Mouse (Mus musculus): Measurements from ENCODE around the gene Tubb2a. TPM values are rescaled to one million over a fixed set of nuclear protein-coding genes. Genes with fewer than 3 reads are reported as not detected.

Gene Tubb2a
- total RNA-seq, 2 experiments from 2014 or later, result 44.4 to 49.4 TPM

GRCm38 (mm10) chr13:34051692-34052091 is 26.1 kb downstream of the Tubb2a start:
- DNase-seq, result no peak

- DNase-seq, result no peak
Measured at GRCm38 (mm10) chr13:34050479-34050878, 27.3 kb downstream of the Tubb2a start.

- no peak for DNase-seq
Measured at GRCm38 (mm10) chr13:34047526-34047925, 30.3 kb downstream of the Tubb2a start.

- peak; percentile 85 for DNase-seq
Measured at GRCm38 (mm10) chr13:34046421-34047012, 31.3 kb downstream of the Tubb2a start.

- DNase-seq, result no peak
Measured at GRCm38 (mm10) chr13:34045511-34046249, 32.1 kb downstream of the Tubb2a start.

- DNase-seq, result no peak
Measured at GRCm38 (mm10) chr13:34043716-34044393, 34.0 kb downstream of the Tubb2a start.

- no peak for DNase-seq
Measured at GRCm38 (mm10) chr13:34040091-34040490, 37.7 kb downstream of the Tubb2a start.

- no peak for DNase-seq
Measured at GRCm38 (mm10) chr13:34038901-34039341, 38.9 kb downstream of the Tubb2a start.

- DNase-seq, result peak; percentile 20
Measured at GRCm38 (mm10) chr13:34038056-34038432, 39.8 kb downstream of the Tubb2a start.

- DNase-seq, result peak; percentile 91
Measured at GRCm38 (mm10) chr13:34037172-34038055, 40.4 kb downstream of the Tubb2a start, which contains the start of gene Bphl. TSS of gene Bphl (plus strand) at chr13:34037597.

- no peak for DNase-seq
Measured at GRCm38 (mm10) chr13:34036726-34037125, 41.1 kb downstream of the Tubb2a start.

- no peak for DNase-seq
Measured at GRCm38 (mm10) chr13:34035424-34035823, 42.4 kb downstream of the Tubb2a start.

- no peak for DNase-seq
Measured at GRCm38 (mm10) chr13:34032041-34032440, 45.8 kb downstream of the Tubb2a start.

Other genes starting within 250 kb of the Tubb2a start
- not detected for gene Serpinb6e, start 234.6 kb downstream of the Tubb2a start, total RNA-seq (2021)
- under 1 TPM; 0.31 to 0.45 TPM for gene Serpinb6c, start 172.3 kb downstream of the Tubb2a start, total RNA-seq (2021)
- 10 to 100 TPM; 13.6 to 16.8 TPM for gene Nqo2, start 113.3 kb downstream of the Tubb2a start, total RNA-seq (2021)
- 10 to 100 TPM in 1 of 2 experiments, 1 to 10 TPM in 1; 8.5 to 11.2 TPM for gene Ripk1, start 75.6 kb downstream of the Tubb2a start, total RNA-seq (2021)
- gene Serpinb6a, start 75.2 kb downstream of the Tubb2a start, total RNA-seq (2021), result 10 to 100 TPM; 68.8 to 77.6 TPM
- gene Bphl, start 40.4 kb downstream of the Tubb2a start, total RNA-seq (2021), result 10 to 100 TPM; 21.3 to 26.5 TPM
- gene Tubb2b, start 52.5 kb upstream of the Tubb2a start, total RNA-seq (2021), result 10 to 100 TPM; 17.1 to 20.5 TPM
- 10 to 100 TPM; 32.2 to 33.2 TPM for gene Psmg4, start 85.0 kb upstream of the Tubb2a start, total RNA-seq (2021)

Data from gastrocnemius, postnatal 10 days (tissue).